Mouse (Mus musculus) layer of hippocampus, postnatal 36 days (tissue): ENCODE results near the gene Ccdc138. TPM values are rescaled to one million over a fixed set of nuclear protein-coding genes. Genes with fewer than 3 reads are reported as not detected.

Source experiments
- total RNA-seq, 2 experiments: library from RNA; stranded (reverse); gene quantifications; 2 replicates each; pipeline ENCODE4 v1.2.3; 2021

The Ccdc138 gene
- total RNA-seq, 2 experiments from 2014 or later: 4.3 to 4.4 TPM

Other genes starting within 250 kb of the Ccdc138 start
- 10 to 100 TPM; 74.7 to 78.0 TPM for gene Gcc2, start 242.5 kb upstream of the Ccdc138 start, total RNA-seq
- gene Lims1, start 174.5 kb upstream of the Ccdc138 start, total RNA-seq: 10 to 100 TPM; 23.3 to 24.4 TPM
- 10 to 100 TPM; 79.7 to 81.9 TPM for gene Ranbp2, start 51.0 kb upstream of the Ccdc138 start, total RNA-seq
- gene Edar, start 177.7 kb downstream of the Ccdc138 start, total RNA-seq: under 1 TPM; 0.20 to 0.30 TPM
- not detected for gene Gm17542, start 220.3 kb downstream of the Ccdc138 start, total RNA-seq